Mouse (Mus musculus) cerebellum, adult 2 months (tissue): ENCODE data around the gene Pgd. TPM values are rescaled to one million over a fixed set of nuclear protein-coding genes. Genes with fewer than 3 reads are reported as not detected.
"Not testable (repeated sequence)": the region's sequence is repeated elsewhere in the genome, so short reads cannot be mapped to it uniquely, and the experiment has no call there.

Experiments
- DNase-seq, 2 experiments: peaks; one replicate each; pipeline ENCODE4 v3.0.0; 2021
- H3K27ac ChIP-seq: fragments of 200-500 bp; 2 replicates; pipeline ENCODE4 v1.5.1; 2012; ENCODE audit warnings: low read length, control low read depth, inconsistent platforms; ENCODE audit not compliant: insufficient read depth
- H3K27me3 ChIP-seq: fragments of 200-500 bp; 2 replicates; pipeline ENCODE4 v1.6.1; 2012; ENCODE audit warnings: inconsistent platforms, mild to moderate bottlenecking, low read length, moderate library complexity; ENCODE audit not compliant: control insufficient read depth, insufficient read depth
- H3K4me1 ChIP-seq: fragments of 200-500 bp; 2 replicates; pipeline ENCODE4 v1.6.1; 2011; ENCODE audit warnings: low read length; ENCODE audit not compliant: control insufficient read depth, insufficient read depth
- H3K4me3 ChIP-seq: fragments of 200-500 bp; replicated peaks from 2 replicates; pipeline ENCODE3; 2011; ENCODE audit warnings: mild to moderate bottlenecking, low read depth, low read length, control low read depth; ENCODE audit not compliant: insufficient read depth
- CTCF ChIP-seq: fragments of 200-500 bp; IDR thresholded peaks from 2 replicates; pipeline ENCODE4 v1.5.1; 2011; ENCODE audit warnings: low read depth, mild to moderate bottlenecking, control low read depth, low read length, moderate library complexity, borderline replicate concordance; ENCODE audit not compliant: insufficient read depth
- POLR2A ChIP-seq: fragments of 200-500 bp; IDR thresholded peaks from 2 replicates; pipeline ENCODE4 v1.6.1; 2011; ENCODE audit warnings: low read length, control low read depth, borderline replicate concordance; ENCODE audit not compliant: insufficient read depth
- WGBS: fragments of 180-500 bp; shearing (Covaris S2); methylation state at CpG from one replicate; pipeline ENCODE4 v1.1.7; 2018; 5-methylcytosine and 5-hydroxymethylcytosine counted together
- polyA plus RNA-seq: library from polyadenylated mRNA; depleted of rRNA; stranded (reverse); fragments of >200 nt; gene quantifications from 2 replicates; pipeline ENCODE4 v1.2.3, GENCODE M21; 2012

The Pgd gene
- polyA plus RNA-seq, 1 experiment: 52.3 TPM

- WGBS: 82% methylated on average over 6 of the region's 6 CpGs
- DNase-seq: no peak
- Histone ChIP-seq H3K27ac (no peak overlapping the region), H3K4me3 (no peak overlapping the region), H3K27me3 (no peaks in the 10 kb centered on the region), H3K4me1 (no peaks in the 10 kb centered on the region; the same call in 1 of the 2 replicates)
- no peak for TF ChIP-seq CTCF
- no peak for TF ChIP-seq POLR2A
Observed at GRCm38 (mm10) chr4:149173661-149174060, 7.1 kb upstream of the Pgd start.

- WGBS: 26% methylated on average over 2 of the region's 2 CpGs
- Histone ChIP-seq H3K27ac (peak overlapping the region; percentile 44; the same call in 1 of the 2 replicates), H3K4me1 (no peaks in the 10 kb centered on the region; the same call in 1 of the 2 replicates), H3K27me3 (no peaks in the 10 kb centered on the region), H3K4me3 (no peak overlapping the region)
- DNase-seq: peak; percentile 44 to 62
- TF ChIP-seq CTCF: no peak
- no peak for TF ChIP-seq POLR2A
Observed at GRCm38 (mm10) chr4:149172666-149173065, 6.1 kb upstream of the Pgd start.

- no peak overlapping the region for H3K4me3 ChIP-seq
- WGBS: 96% methylated on average over 5 of the region's 5 CpGs
- no peak overlapping the region for H3K27ac ChIP-seq
- TF ChIP-seq CTCF (no peak), POLR2A (no peak)
- H3K27me3 ChIP-seq: no peaks in the 10 kb centered on the region
- no peaks in the 10 kb centered on the region; the same call in 1 of the 2 replicates for H3K4me1 ChIP-seq
- DNase-seq: no peak
Observed at GRCm38 (mm10) chr4:149172083-149172482, 5.5 kb upstream of the Pgd start.

- WGBS: 72% methylated on average over 5 of the region's 5 CpGs
Observed at GRCm38 (mm10) chr4:149171581-149171981, 5.0 kb upstream of the Pgd start.

GRCm38 (mm10) chr4:149170394-149170931 is 3.9 kb upstream of the Pgd start:
- TF ChIP-seq CTCF (no peak), POLR2A (no peak)
- 68% methylated on average over 7 of the region's 7 CpGs for WGBS
- no peak overlapping the region for H3K27ac ChIP-seq

More at GRCm38 (mm10) chr4:149171581-149171981, 5.0 kb upstream of the Pgd start:
- H3K4me1 ChIP-seq: no peaks in the 10 kb centered on the region; the same call in 1 of the 2 replicates
- DNase-seq: no peak
- TF ChIP-seq CTCF: no peak
- TF ChIP-seq POLR2A: no peak
- H3K4me3 ChIP-seq: no peak overlapping the region
- H3K27ac ChIP-seq: no peak overlapping the region
- H3K27me3 ChIP-seq: no peaks in the 10 kb centered on the region

GRCm38 (mm10) chr4:149169926-149170325 is 3.4 kb upstream of the Pgd start:
- 65% methylated on average over 8 of the region's 8 CpGs for WGBS
- H3K27me3 ChIP-seq, H3K27ac ChIP-seq, H3K4me3 ChIP-seq, H3K4me1 ChIP-seq, DNase-seq: not testable (repeated sequence)

More at GRCm38 (mm10) chr4:149170394-149170931, 3.9 kb upstream of the Pgd start:
- Histone ChIP-seq H3K4me1 (no peaks in the 10 kb centered on the region; the same call in 1 of the 2 replicates), H3K27me3 (no peaks in the 10 kb centered on the region), H3K4me3 (no peak overlapping the region)
- no peak for DNase-seq

- no peaks in the 10 kb centered on the region for H3K27me3 ChIP-seq
- 79% methylated on average over 2 of the region's 2 CpGs for WGBS
Observed at GRCm38 (mm10) chr4:149168016-149168415, 1.4 kb upstream of the Pgd start.

GRCm38 (mm10) chr4:149166957-149167611 is 513 bp upstream of the Pgd start:
- peak overlapping the region; percentile 73 for H3K4me3 ChIP-seq
- no peaks in the 10 kb centered on the region for H3K27me3 ChIP-seq
- 1% methylated on average over 27 of the region's 27 CpGs for WGBS
- no peak overlapping the region for H3K27ac ChIP-seq
- DNase-seq: no peak
- TF ChIP-seq POLR2A: no peak
- TF ChIP-seq CTCF: no peak
- no peaks in the 10 kb centered on the region for H3K4me1 ChIP-seq

More at GRCm38 (mm10) chr4:149168016-149168415, 1.4 kb upstream of the Pgd start:
- H3K4me3 ChIP-seq: no peak overlapping the region
- no peaks in the 10 kb centered on the region; the same call in 1 of the 2 replicates for H3K4me1 ChIP-seq
- H3K27ac ChIP-seq: no peak overlapping the region
- TF ChIP-seq POLR2A (no peak), CTCF (no peak)
- no peak for DNase-seq
